Mouse (Mus musculus): Measurements from ENCODE around the gene Trappc1. TPM values are rescaled to one million over a fixed set of nuclear protein-coding genes. Genes with fewer than 3 reads are reported as not detected.

Gene Trappc1
- polyA plus RNA-seq, 1 experiment = 92.9 TPM

GRCm38 (mm10) chr11:69371601-69372000 lies 47.8 kb downstream of the Trappc1 start:
- Histone ChIP-seq H3K27ac (ENCODE audit: insufficient read depth, low read length) (no peak overlapping the region), H3K4me1 (ENCODE audit: control insufficient read depth, insufficient read depth, low read length) (peaks cover 5% of the 10 kb centered on the region), H3K4me3 (ENCODE audit: insufficient read depth, low read length) (no peak overlapping the region)
- TF ChIP-seq CTCF (IDR thresholded peaks at IDR 0.05; ENCODE audit: borderline replicate concordance, insufficient read depth, low read length) = no peak
- no peak for TF ChIP-seq POLR2A (IDR thresholded peaks at IDR 0.05; ENCODE audit: low read depth, low read length)

GRCm38 (mm10) chr11:69372056-69372779 lies 48.4 kb downstream of the Trappc1 start:
- peaks cover 5% of the 10 kb centered on the region for H3K4me1 ChIP-seq (ENCODE audit: control insufficient read depth, insufficient read depth, low read length)
- H3K4me3 ChIP-seq (ENCODE audit: insufficient read depth, low read length) = no peak overlapping the region
- H3K27ac ChIP-seq (ENCODE audit: insufficient read depth, low read length) = no peak overlapping the region
- no peak for TF ChIP-seq CTCF (IDR thresholded peaks at IDR 0.05; ENCODE audit: borderline replicate concordance, insufficient read depth, low read length)

GRCm38 (mm10) chr11:69372780-69373170 lies 49.0 kb downstream of the Trappc1 start:
- Histone ChIP-seq H3K4me1 (ENCODE audit: control insufficient read depth, insufficient read depth, low read length) (peaks cover 5% of the 10 kb centered on the region), H3K4me3 (ENCODE audit: insufficient read depth, low read length) (no peak overlapping the region), H3K27ac (ENCODE audit: insufficient read depth, low read length) (no peak overlapping the region)
- TF ChIP-seq POLR2A (IDR thresholded peaks at IDR 0.05; ENCODE audit: low read depth, low read length) = no peak
- no peak for TF ChIP-seq CTCF (IDR thresholded peaks at IDR 0.05; ENCODE audit: borderline replicate concordance, insufficient read depth, low read length)

GRCm38 (mm10) chr11:69373223-69373965 lies 49.6 kb downstream of the Trappc1 start:
- Histone ChIP-seq H3K27ac (ENCODE audit: insufficient read depth, low read length) (no peak overlapping the region), H3K4me1 (ENCODE audit: control insufficient read depth, insufficient read depth, low read length) (peaks cover 5% of the 10 kb centered on the region), H3K4me3 (ENCODE audit: insufficient read depth, low read length) (no peak overlapping the region)
- TF ChIP-seq POLR2A (IDR thresholded peaks at IDR 0.05; ENCODE audit: low read depth, low read length) (no peak), CTCF (IDR thresholded peaks at IDR 0.05; ENCODE audit: borderline replicate concordance, insufficient read depth, low read length) (no peak)

Other genes with a start within 250 kb of the Trappc1 start
- 51.1 and 58.3 TPM in 2 replicates for gene Vamp2, start 235.5 kb upstream of the Trappc1 start, polyA plus RNA-seq (2011; ENCODE audit: insufficient read length, low read depth, missing spikeins)
- gene Per1, start 228.8 kb upstream of the Trappc1 start, polyA plus RNA-seq (2011; ENCODE audit: insufficient read length, low read depth, missing spikeins) = 23.1 and 30.9 TPM in 2 replicates
- gene Hes7, start 203.6 kb upstream of the Trappc1 start, polyA plus RNA-seq (2011; ENCODE audit: insufficient read length, low read depth, missing spikeins) = not detected in 2 replicates
- gene 9130213A22Rik, start 201.4 kb upstream of the Trappc1 start, polyA plus RNA-seq (2011; ENCODE audit: insufficient read length, low read depth, missing spikeins) = 0.88 and 1.1 TPM in 2 replicates
- gene Aloxe3, start 198.1 kb upstream of the Trappc1 start, polyA plus RNA-seq (2011; ENCODE audit: insufficient read length, low read depth, missing spikeins) = 0.27 TPM in 1 of 2 replicates, not detected in the other
- gene Alox12b, start 167.0 kb upstream of the Trappc1 start, polyA plus RNA-seq (2011; ENCODE audit: insufficient read length, low read depth, missing spikeins) = not detected in 2 replicates
- not detected in 2 replicates for gene Alox8, start 126.1 kb upstream of the Trappc1 start, polyA plus RNA-seq (2011; ENCODE audit: insufficient read length, low read depth, missing spikeins)
- gene Gucy2e, start 86.9 kb upstream of the Trappc1 start, polyA plus RNA-seq (2011; ENCODE audit: insufficient read length, low read depth, missing spikeins) = 0.12 TPM in 1 of 2 replicates, not detected in the other
- gene Cntrob, start 205 bp upstream of the Trappc1 start, polyA plus RNA-seq (2011; ENCODE audit: insufficient read length, low read depth, missing spikeins) = 13.5 and 17.6 TPM in 2 replicates
- gene Kcnab3, start 2.3 kb downstream of the Trappc1 start, polyA plus RNA-seq (2011; ENCODE audit: insufficient read length, low read depth, missing spikeins) = 2.1 and 2.9 TPM in 2 replicates
- gene Rnf227, start 16.5 kb downstream of the Trappc1 start, polyA plus RNA-seq (2011; ENCODE audit: insufficient read length, low read depth, missing spikeins) = 1.7 and 4.4 TPM in 2 replicates
- gene Chd3, start 45.4 kb downstream of the Trappc1 start, polyA plus RNA-seq (2011; ENCODE audit: insufficient read length, low read depth, missing spikeins) = 175 and 199 TPM in 2 replicates
- 75.6 and 81.1 TPM in 2 replicates for gene Naa38, start 71.5 kb downstream of the Trappc1 start, polyA plus RNA-seq (2011; ENCODE audit: insufficient read length, low read depth, missing spikeins)
- gene Cyb5d1, start 71.7 kb downstream of the Trappc1 start, polyA plus RNA-seq (2011; ENCODE audit: insufficient read length, low read depth, missing spikeins) = 51.0 and 51.7 TPM in 2 replicates
- gene Tmem88, start 74.3 kb downstream of the Trappc1 start, polyA plus RNA-seq (2011; ENCODE audit: insufficient read length, low read depth, missing spikeins) = 9.1 and 10.3 TPM in 2 replicates
- 31.8 and 33.4 TPM in 2 replicates for gene Kdm6b, start 89.7 kb downstream of the Trappc1 start, polyA plus RNA-seq (2011; ENCODE audit: insufficient read length, low read depth, missing spikeins)
- gene Dnah2, start 225.1 kb downstream of the Trappc1 start, polyA plus RNA-seq (2011; ENCODE audit: insufficient read length, low read depth, missing spikeins) = 0.21 TPM in 1 of 2 replicates, not detected in the other
- 0.45 and 2.6 TPM in 2 replicates for gene Efnb3, start 236.2 kb downstream of the Trappc1 start, polyA plus RNA-seq (2011; ENCODE audit: insufficient read length, low read depth, missing spikeins)